8 mouse cellular contexts compared by ENCODE assay signal in genomic region chr9:61054427-61054826, GRCm38 (mm10).
DNase-seq lines count a peak whose midpoint lies in the region; ATAC-seq and TF ChIP-seq lines count a peak whose summit lies in the region.

No protein-coding gene starts in this region.

- ATAC-seq in CD4-positive, CD25-positive, alpha-beta regulatory T cell, adult 4 months = peak; percentile 71
- peak; percentile 71 for ATAC-seq in embryonic facial prominence, embryonic 11.5 days (replicated peaks; ENCODE audit: insufficient number of reproducible peaks, low FRiP score, low TSS enrichment, low read depth)

- peak; percentile 44; the same call in 1 of the 2 replicates for TF ChIP-seq POLR2A in thymus, adult 2 months (IDR thresholded peaks at IDR 0.05; ENCODE audit: control insufficient read depth, extremely low read depth, insufficient read depth, low read length, poor library complexity)

- no peak overlapping the region for H3K4me2 ChIP-seq in embryonic facial prominence, embryonic 11.5 days (ENCODE audit: low read depth, low read length)

- peak; percentile 33 to 55 for DNase-seq in cerebellum, postnatal 14 days
- no peak for DNase-seq in cerebellum, adult 11-12 months
- DNase-seq in embryonic facial prominence, embryonic 11.5 days (ENCODE audit: low spot score) = peak; percentile 72
- peak; percentile 71 for DNase-seq in heart, postnatal 4 days
- DNase-seq in limb, embryonic 10.5 days (ENCODE audit: low spot score) = peak; percentile 58
- DNase-seq in natural killer cell, adult 2 months (ENCODE audit: low spot score in 2 of 2) = peak; percentile 53 to 89
- DNase-seq in thymus, adult 2 months = peak; percentile 90

- H3K4me3 ChIP-seq in embryonic facial prominence, embryonic 11.5 days (ENCODE audit: low read depth, low read length) = no peak overlapping the region
- no peak overlapping the region for H3K4me3 ChIP-seq in limb, embryonic 10.5 days
- H3K4me3 ChIP-seq in thymus, adult 2 months (ENCODE audit: control insufficient read depth, insufficient read depth, low read length) = peak overlapping the region; percentile 22

- H3K36me3 ChIP-seq in embryonic facial prominence, embryonic 11.5 days (replicated peaks; ENCODE audit: control insufficient read depth, insufficient read depth, low read depth, low read length) = no peaks in the 10 kb centered on the region
- H3K36me3 ChIP-seq in limb, embryonic 10.5 days = no peaks in the 10 kb centered on the region
- no peaks in the 10 kb centered on the region for H3K36me3 ChIP-seq in thymus, adult 2 months (ENCODE audit: control insufficient read depth, insufficient read depth, low read length)

- peaks cover 6% of the 10 kb centered on the region for H3K4me1 ChIP-seq in embryonic facial prominence, embryonic 11.5 days (ENCODE audit: control insufficient read depth, insufficient read depth, low read length)
- H3K4me1 ChIP-seq in limb, embryonic 10.5 days = peaks cover 38% of the 10 kb centered on the region
- peaks cover 64% of the 10 kb centered on the region for H3K4me1 ChIP-seq in thymus, adult 2 months (replicated peaks; ENCODE audit: control insufficient read depth, insufficient read depth, low read length)

- H3K27me3 ChIP-seq in embryonic facial prominence, embryonic 11.5 days (ENCODE audit: control insufficient read depth, insufficient read depth, low read length) = no peaks in the 10 kb centered on the region
- H3K27me3 ChIP-seq in limb, embryonic 10.5 days (ENCODE audit: low read depth, poor library complexity, severe bottlenecking) = peaks cover 48% of the 10 kb centered on the region
- H3K27me3 ChIP-seq in thymus, adult 2 months (ENCODE audit: control insufficient read depth, insufficient read depth, low read length) = no peaks in the 10 kb centered on the region

- H3K9ac ChIP-seq in embryonic facial prominence, embryonic 11.5 days (replicated peaks; ENCODE audit: low read length) = 0 out of 2 replicates have a peak overlapping the region, but pooled peaks have one; percentile 13

- peak; percentile 38; the same call in 1 of the 2 replicates for TF ChIP-seq CTCF in thymus, adult 2 months (IDR thresholded peaks at IDR 0.05; ENCODE audit: borderline replicate concordance, control insufficient read depth, extremely low read depth, insufficient read depth, low read length, poor library complexity)

- H3K27ac ChIP-seq in embryonic facial prominence, embryonic 11.5 days (replicated peaks; ENCODE audit: low read depth, low read length) = no peak overlapping the region
- H3K27ac ChIP-seq in limb, embryonic 10.5 days = peak overlapping the region; percentile 50; the same call in 1 of the 2 replicates
- peak overlapping the region; percentile 98 for H3K27ac ChIP-seq in thymus, adult 2 months (ENCODE audit: control insufficient read depth, insufficient read depth, low read length)

- no peaks in the 10 kb centered on the region for H3K9me3 ChIP-seq in embryonic facial prominence, embryonic 11.5 days (replicated peaks; ENCODE audit: control insufficient read depth, low read length)
- H3K9me3 ChIP-seq in limb, embryonic 10.5 days (replicated peaks) = peaks cover 2% of the 10 kb centered on the region; the same call in 1 of the 2 replicates

- WGBS in embryonic facial prominence, embryonic 11.5 days = 27% methylated on average over 3 of the region's 3 CpGs
- 7% methylated on average over 3 of the region's 3 CpGs for WGBS in limb, embryonic 10.5 days
- 2% methylated on average over 3 of the region's 3 CpGs for WGBS in thymus, adult 2 months
